Mouse (Mus musculus) cortical plate, adult 2 months (tissue): ENCODE measurements around the gene Slc35f2.
A peak's percentile ranks its signal among the peaks of the same experiment; 100 is the strongest.

ENCODE experiments used
- CTCF ChIP-seq: fragments of 200-500 bp; IDR thresholded peaks from 2 replicates; pipeline ENCODE4 v1.5.1; 2011; ENCODE audit warnings: mild to moderate bottlenecking, control low read depth, low read length; ENCODE audit not compliant: insufficient read depth; ENCODE audit errors: extremely low read depth
- POLR2A ChIP-seq: fragments of 200-500 bp; IDR thresholded peaks from 2 replicates; pipeline ENCODE4 v1.6.1; 2011; ENCODE audit warnings: mild to moderate bottlenecking, low read length, control low read depth; ENCODE audit not compliant: insufficient read depth; ENCODE audit errors: extremely low read depth

DNA sequence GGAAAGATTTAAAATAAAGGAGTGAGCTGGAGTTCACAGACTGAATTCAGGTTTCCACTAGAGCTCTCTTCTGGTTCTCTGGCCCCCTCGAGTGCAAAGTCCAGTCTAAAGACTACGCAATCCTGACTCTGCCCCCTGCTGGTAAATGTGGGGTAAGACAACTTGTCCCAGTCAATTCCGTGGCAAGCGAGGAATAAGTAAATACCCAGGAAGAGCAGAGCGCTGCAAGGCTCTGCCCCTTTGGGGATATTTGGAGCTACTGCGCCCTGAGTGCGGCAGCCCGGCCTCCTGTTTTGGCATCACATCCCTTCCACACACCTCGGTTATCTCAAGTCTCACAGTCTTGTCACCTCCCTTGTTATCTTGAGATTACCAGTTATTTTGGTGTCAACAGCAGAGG, 54.0 kb downstream of the Slc35f2 start:
- TF ChIP-seq CTCF, result peak; percentile 65
- no peak for TF ChIP-seq POLR2A
